Mouse (Mus musculus) cerebral cortex, adult 2 months (tissue): ENCODE data around the gene Tmem54.

ENCODE experiments used
- WGBS: fragments of 180-500 bp; shearing (Covaris S2); methylation state at CpG from one replicate; pipeline ENCODE4 v1.1.7; 2018; 5-methylcytosine and 5-hydroxymethylcytosine counted together

Tmem54 gene

DNA sequence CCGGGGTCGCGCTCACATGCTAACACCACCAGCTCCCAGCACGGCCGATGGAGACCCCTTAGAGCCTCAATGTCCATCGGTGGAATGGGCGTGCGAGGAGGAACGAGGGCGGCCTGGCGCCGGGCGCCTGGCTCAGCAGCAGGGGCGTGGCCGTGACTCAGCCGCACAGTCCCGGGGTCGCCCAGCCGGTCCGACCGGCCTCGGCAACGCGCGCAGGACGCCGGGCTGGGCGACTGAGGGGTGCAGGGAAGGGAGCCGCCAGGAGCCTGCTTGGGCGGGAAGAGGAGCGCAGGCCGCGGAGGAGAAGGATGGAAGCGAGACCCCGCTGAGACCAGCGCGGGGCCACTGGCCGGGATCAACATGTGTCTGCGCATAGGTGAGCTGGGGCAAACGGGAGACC is at the start of gene Tmem54:
Gene Tmem54, plus strand, starts transcription at position 193 of the 400 bp plus-strand sequence.
- 7% methylated on average over 40 of the region's 40 CpGs for WGBS

DNA sequence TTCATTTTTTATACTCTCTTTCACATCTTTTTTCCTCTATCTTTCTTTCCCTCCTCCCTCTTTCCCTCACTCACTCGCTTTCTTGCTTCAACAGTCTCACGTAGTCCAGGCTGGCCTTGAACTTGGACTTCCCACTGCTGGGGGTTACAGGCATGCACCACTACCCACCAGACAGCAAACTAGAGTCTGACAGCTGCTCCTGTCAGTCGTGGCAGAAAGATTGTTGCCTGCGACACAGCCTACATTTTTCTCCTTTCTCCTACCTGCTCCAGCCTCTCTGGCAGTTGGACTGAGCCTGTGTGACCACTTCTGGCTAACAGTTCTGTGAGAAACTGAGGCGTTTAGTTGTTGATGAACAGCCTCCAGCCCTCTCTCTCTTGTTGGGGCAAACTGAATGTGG is 49.8 kb upstream of the Tmem54 start:
- WGBS, result 92% methylated on average over 5 of the region's 5 CpGs

- 3% methylated on average over 44 of the region's 44 CpGs for WGBS
Observed at GRCm38 (mm10) chr4:129057533-129058206, 47.7 kb upstream of the Tmem54 start.

GRCm38 (mm10) chr4:129058207-129059092 is 46.9 kb upstream of the Tmem54 start, which contains the start of gene Rnf19b:
Gene Rnf19b (plus strand): TSS chr4:129058271.
- WGBS, result under 1% methylated on average over 100 of the region's 107 CpGs

- WGBS, result 3% methylated on average over 13 of the region's 13 CpGs
Observed at GRCm38 (mm10) chr4:129059125-129059551, 46.2 kb upstream of the Tmem54 start.

GRCm38 (mm10) chr4:129059922-129060321 is 45.4 kb upstream of the Tmem54 start:
- 53% methylated on average over 4 of the region's 4 CpGs for WGBS

- 93% methylated on average over 1 of the region's 1 CpGs for WGBS
Observed at GRCm38 (mm10) chr4:129061486-129061885, 43.9 kb upstream of the Tmem54 start.

GRCm38 (mm10) chr4:129062281-129063075 is 42.9 kb upstream of the Tmem54 start:
- 68% methylated on average over 3 of the region's 3 CpGs for WGBS

DNA sequence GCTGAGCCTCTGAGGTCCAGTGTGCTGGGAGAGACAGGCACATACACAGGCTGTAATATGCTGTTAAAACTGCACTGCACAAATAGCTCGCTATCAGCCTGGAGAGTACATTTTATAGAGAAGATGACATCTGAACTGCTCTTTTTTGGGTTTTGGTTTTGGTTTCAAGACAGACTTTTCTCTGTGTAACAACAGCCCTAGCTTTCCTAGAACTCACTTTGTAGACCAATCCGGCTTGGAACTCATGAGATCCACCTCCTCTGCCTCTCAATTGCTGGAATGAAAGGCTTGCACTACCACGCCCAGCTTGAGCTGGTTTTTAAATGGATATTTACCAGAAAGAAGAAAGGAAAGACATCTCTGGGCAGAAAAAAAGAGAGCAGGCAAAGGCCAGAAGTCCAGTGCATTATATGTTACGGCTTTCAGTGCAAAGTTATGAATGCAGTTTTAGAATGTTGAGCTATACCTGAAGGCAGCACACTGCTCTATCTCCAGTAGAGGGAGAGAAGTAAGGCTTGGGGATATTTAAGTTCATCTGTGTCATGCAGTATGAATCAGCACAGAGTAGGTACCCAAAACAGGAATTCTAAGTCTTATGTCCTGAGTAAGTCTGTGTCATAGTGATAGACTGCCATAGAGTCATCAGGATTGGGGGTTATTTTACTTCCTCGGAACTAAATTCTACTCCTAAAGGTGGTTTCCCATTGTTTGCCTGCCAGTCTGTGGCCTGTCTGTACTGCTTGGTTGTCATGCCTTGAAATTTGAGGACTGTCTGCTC is 37.5 kb upstream of the Tmem54 start:
- 63% methylated on average over 5 of the region's 5 CpGs for WGBS

DNA sequence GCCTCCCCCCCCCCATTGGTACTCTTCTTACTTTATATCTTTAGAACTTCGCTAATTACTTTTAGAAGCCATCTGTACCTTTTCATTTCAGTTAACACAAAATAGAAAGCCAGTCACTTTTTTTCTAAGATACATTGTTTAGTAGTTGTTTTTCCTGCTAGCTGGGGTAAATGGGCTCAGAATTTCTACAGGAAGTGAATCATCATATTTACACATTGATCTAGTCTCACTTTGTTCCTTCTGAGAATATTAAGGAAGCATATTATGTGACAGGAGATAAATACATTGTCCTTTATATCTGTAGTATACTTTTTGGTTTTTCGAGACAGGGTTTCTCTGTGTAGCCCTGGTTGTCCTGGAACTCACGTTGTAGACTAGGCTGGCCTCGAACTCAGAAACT is 36.5 kb upstream of the Tmem54 start:
- WGBS, result 90% methylated on average over 4 of the region's 4 CpGs

DNA sequence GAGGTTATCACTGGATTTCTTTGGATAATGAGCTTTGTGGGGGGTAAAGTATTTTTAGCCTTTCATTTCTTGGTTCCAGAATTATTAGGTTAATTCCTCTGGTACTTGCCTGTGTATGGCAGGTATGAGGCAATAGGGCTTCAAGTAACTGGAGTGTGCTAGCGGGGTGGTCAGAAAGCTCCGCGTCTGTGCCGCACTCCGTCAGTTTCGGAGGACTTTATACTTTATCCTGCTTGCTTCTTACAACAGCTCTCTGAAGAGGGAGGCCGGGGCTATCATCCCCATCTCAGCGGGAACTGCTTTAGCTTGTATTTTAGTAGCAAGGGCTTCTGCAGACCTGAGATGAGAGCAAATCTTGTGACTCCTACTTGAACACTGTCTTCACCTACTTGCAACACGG is 26.2 kb upstream of the Tmem54 start:
- WGBS, result 93% methylated on average over 9 of the region's 9 CpGs

DNA sequence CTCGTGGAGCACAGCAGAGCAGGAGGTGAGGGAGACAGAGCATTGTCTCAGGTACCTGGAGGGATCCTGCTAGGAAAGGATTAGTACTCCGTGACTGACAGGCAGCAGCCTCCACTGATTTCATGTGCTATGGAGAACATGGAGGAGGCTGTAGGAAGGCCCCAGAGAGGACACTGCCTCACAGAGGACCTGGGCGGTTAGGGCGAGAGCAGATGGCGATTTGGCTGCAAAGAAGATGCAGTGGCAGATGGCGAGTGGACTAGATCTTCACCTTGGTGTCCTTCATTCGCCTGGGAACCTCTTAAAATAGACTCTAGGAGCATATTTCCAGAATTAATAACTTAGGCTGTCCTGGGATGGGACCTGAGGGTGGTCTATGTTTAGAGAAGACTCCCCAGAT is 24.3 kb upstream of the Tmem54 start:
- WGBS, result 68% methylated on average over 7 of the region's 7 CpGs

- 38% methylated on average over 6 of the region's 6 CpGs for WGBS
Observed at GRCm38 (mm10) chr4:129081512-129081911, 23.8 kb upstream of the Tmem54 start.

- 70% methylated on average over 3 of the region's 3 CpGs for WGBS
Observed at GRCm38 (mm10) chr4:129081939-129082338, 23.4 kb upstream of the Tmem54 start.

GRCm38 (mm10) chr4:129082379-129083115 is 22.8 kb upstream of the Tmem54 start:
- WGBS, result 50% methylated on average over 10 of the region's 10 CpGs

DNA sequence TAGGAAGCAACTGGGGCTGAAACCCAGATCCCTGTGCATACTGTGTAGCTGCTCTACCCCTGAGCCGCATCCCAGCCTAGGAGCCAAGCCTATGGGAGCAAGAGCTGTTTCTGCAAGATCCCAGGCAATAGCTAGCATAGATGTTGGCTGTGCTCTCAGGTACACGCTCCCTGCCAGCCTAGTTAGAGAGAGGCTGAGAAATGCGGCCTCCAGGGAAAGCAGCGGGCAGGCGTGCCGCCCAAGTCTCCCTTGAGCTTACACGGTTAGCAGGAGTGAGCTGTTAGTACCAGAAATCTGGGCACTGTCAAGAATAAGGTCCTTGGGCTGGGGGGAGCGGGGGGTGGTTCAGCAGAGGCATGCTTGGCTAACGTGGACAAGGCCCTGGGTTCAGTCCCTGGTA is 20.5 kb upstream of the Tmem54 start:
- WGBS, result 93% methylated on average over 9 of the region's 9 CpGs

DNA sequence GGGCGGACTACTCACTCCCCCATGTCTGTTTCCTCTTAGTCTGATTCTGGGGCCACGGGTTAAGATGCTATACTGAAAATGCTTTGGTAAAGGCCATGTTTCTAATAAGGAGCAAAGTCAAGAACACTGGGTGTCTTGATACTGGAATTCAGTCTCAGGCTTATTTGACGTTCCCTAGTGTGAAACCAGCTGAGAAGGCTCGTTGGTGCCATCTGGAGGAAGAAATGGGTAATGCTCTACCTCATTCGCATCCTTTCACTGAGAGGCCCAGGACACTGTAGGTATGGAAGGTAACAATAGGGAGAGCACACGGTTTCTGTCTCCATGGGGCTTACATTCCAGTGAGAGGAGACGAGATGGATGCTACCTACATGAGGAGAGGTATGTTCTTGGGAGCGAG is 19.3 kb upstream of the Tmem54 start:
- 33% methylated on average over 8 of the region's 8 CpGs for WGBS

GRCm38 (mm10) chr4:129087850-129088249 is 17.5 kb upstream of the Tmem54 start:
- WGBS, result 71% methylated on average over 5 of the region's 5 CpGs

DNA sequence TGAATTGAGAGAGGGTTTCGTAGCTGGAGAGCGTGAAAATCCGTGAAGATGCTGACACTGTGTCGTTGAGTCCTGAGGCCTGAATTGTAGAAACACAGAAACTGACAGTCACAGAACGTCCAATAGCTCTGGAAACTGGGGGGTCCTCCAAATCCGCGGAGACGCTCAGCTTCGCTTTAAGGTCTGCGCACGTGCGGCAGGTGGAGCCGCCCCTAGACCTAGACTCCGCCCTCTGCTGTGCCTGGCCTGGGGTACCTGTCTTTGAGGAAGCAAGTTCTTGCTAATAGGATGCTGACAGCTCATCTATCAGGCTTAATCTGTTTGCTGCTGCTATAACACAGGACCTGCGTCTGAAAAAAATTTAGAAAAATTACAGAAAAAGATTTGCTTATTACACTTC is 10.1 kb upstream of the Tmem54 start:
- WGBS, result 40% methylated on average over 15 of the region's 15 CpGs

DNA sequence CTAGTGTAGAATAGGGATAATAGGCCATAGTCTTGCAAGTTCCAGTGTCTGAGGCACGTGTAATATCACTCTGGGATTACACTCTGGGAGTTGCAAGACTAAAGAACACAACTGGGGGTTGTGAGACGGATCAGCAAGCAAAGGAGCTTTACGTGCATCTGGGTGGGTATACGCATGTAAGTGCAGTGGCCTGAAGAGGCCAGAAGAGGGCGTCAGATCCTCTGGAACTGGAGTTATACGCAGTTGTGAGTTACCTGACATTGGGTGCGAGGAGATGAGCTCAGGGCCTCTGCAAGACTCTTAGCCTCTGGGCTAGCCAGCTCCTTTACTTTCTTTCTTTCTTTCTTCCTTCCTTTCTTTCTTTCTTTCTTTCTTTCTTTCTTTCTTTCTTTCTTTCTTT is 8.3 kb upstream of the Tmem54 start:
- 87% methylated on average over 7 of the region's 7 CpGs for WGBS
